In the genomic region with DNA sequence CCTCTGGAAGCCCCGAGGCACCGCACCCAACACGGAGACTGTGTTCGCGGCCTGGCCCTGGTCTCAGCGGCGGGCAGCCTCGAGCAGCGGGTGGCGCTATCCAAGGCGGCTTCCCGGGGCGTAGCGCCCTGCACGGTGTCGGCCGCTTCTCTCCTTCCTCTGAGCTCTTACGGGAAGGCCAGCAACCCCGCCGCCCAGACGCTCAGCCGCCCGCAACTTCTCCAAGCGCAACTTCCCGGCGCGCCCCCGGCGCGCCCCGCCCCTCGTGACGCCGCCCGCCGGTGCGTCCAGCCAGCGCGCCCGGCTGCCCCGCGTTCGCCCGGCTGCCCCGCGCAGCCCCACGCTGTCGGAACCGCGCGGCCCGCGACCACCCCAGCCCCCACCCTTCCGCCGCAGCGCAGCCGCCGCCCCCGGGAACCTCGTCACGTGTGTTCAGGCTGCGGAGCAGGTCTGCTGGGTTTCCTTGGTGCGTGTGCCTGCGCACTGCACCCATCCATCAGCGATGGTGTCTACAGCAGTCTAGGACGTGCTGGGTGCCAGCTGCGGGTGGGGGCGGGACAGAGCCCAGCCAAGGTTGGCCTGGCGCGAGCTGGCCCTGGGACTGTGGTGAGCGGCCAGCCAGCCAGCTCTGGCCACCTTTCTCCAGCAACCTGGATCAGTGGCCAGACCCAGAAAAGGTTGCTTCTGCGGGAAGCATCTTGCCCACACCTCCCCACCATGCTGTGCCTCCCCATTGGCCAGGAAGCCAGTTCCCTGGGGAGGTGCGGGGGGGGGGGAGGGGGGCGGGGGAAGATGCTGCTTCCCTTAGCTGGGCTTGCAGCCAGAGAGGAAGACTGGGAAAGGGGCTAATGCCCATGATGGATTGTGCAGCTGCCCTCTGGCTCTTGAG, we compare ENCODE assay signal across 8 mouse cellular contexts. TPM values are rescaled to one million over a fixed set of nuclear protein-coding genes. Genes with fewer than 3 reads are reported as not detected.
DNase-seq lines count a peak whose midpoint lies in the region; ATAC-seq and TF ChIP-seq lines count a peak whose summit lies in the region.

A gene (minus strand): TSS at position 212 of the 889 bp plus-strand sequence.
A gene (plus strand): TSS at position 264 of the 889 bp plus-strand sequence.

- H3K36me3 ChIP-seq in embryonic facial prominence, embryonic 11.5 days (replicated peaks; ENCODE audit: control insufficient read depth, insufficient read depth, low read depth, low read length) = no peaks in the 10 kb centered on the region
- H3K36me3 ChIP-seq in kidney, adult 2 months (ENCODE audit: control insufficient read depth, insufficient read depth, low read length) = no peaks in the 10 kb centered on the region
- peaks cover 4% of the 10 kb centered on the region; the same call in 1 of the 2 replicates for H3K36me3 ChIP-seq in limb, embryonic 13.5 days
- no peaks in the 10 kb centered on the region for H3K36me3 ChIP-seq in midbrain, embryonic 11.5 days (ENCODE audit: control insufficient read depth, insufficient read depth, low read length)
- no peaks in the 10 kb centered on the region for H3K36me3 ChIP-seq in stomach, postnatal 0 days (ENCODE audit: control insufficient read depth, insufficient read depth, low read length)

- TF ChIP-seq POLR2A in kidney, adult 2 months (IDR thresholded peaks at IDR 0.05; ENCODE audit: low read depth, low read length) = no peak

- TF ChIP-seq CTCF in kidney, adult 2 months (conservative IDR thresholded peaks at IDR 0.05; ENCODE audit: insufficient read depth, insufficient read length, low read depth, low read length) = 0 out of 2 replicates have a peak, but pooled peaks have one; percentile 1
- TF ChIP-seq CTCF in stomach, postnatal 0 days (IDR thresholded peaks at IDR 0.05; ENCODE audit: low read depth) = peak; percentile 47

- peak within 1 kb of the TSS; percentile 76 for H3K4me3 ChIP-seq in embryonic facial prominence, embryonic 11.5 days (ENCODE audit: low read depth, low read length)
- H3K4me3 ChIP-seq in kidney, adult 2 months (ENCODE audit: insufficient read depth, low read depth, low read length) = peak within 1 kb of the TSS; percentile 70
- peak within 1 kb of the TSS; percentile 70 for H3K4me3 ChIP-seq in limb, embryonic 13.5 days
- H3K4me3 ChIP-seq in midbrain, embryonic 11.5 days (ENCODE audit: low read depth, low read length) = peak within 1 kb of the TSS; percentile 69
- peak within 1 kb of the TSS; percentile 59 for H3K4me3 ChIP-seq in stomach, postnatal 0 days (ENCODE audit: low read depth, low read length)

- ATAC-seq in embryonic facial prominence, embryonic 11.5 days (replicated peaks; ENCODE audit: insufficient number of reproducible peaks, low FRiP score, low TSS enrichment, low read depth) = peak; percentile 84
- ATAC-seq in limb, embryonic 13.5 days (ENCODE audit: low FRiP score, low read depth) = peak; percentile 76
- ATAC-seq in midbrain, embryonic 11.5 days (ENCODE audit: low FRiP score) = peak; percentile 85
- ATAC-seq in stomach, postnatal 0 days (ENCODE audit: low FRiP score, low TSS enrichment) = peak; percentile 75

- TF ChIP-seq EP300 in stomach, postnatal 0 days (optimal IDR thresholded peaks at IDR 0.05) = no peak

- peak within 1 kb of the TSS; percentile 62 for H3K9ac ChIP-seq in embryonic facial prominence, embryonic 11.5 days (replicated peaks; ENCODE audit: low read length)
- peak within 1 kb of the TSS; percentile 73 for H3K9ac ChIP-seq in limb, embryonic 13.5 days
- peak within 1 kb of the TSS; percentile 62 for H3K9ac ChIP-seq in midbrain, embryonic 11.5 days (ENCODE audit: low read length)
- peak within 1 kb of the TSS; percentile 64 for H3K9ac ChIP-seq in stomach, postnatal 0 days (ENCODE audit: low read length)

- peak within 1 kb of the TSS; percentile 99 for H3K4me2 ChIP-seq in embryonic facial prominence, embryonic 11.5 days (ENCODE audit: low read depth, low read length)
- peak within 1 kb of the TSS; percentile 99 for H3K4me2 ChIP-seq in limb, embryonic 13.5 days (replicated peaks)
- peak within 1 kb of the TSS; percentile 93 for H3K4me2 ChIP-seq in midbrain, embryonic 11.5 days
- H3K4me2 ChIP-seq in stomach, postnatal 0 days (replicated peaks; ENCODE audit: low read depth) = peak within 1 kb of the TSS; percentile 95

- no peaks in the 10 kb centered on the region for H3K9me3 ChIP-seq in embryonic facial prominence, embryonic 11.5 days (replicated peaks; ENCODE audit: control insufficient read depth, low read length)
- no peaks in the 10 kb centered on the region for H3K9me3 ChIP-seq in limb, embryonic 13.5 days
- no peaks in the 10 kb centered on the region for H3K9me3 ChIP-seq in midbrain, embryonic 11.5 days (ENCODE audit: control insufficient read depth, low read length)
- H3K9me3 ChIP-seq in stomach, postnatal 0 days (ENCODE audit: control insufficient read depth, low read length) = no peaks in the 10 kb centered on the region

- no peak within 1 kb of the TSS for H3K27ac ChIP-seq in embryonic facial prominence, embryonic 11.5 days (replicated peaks; ENCODE audit: low read depth, low read length)
- H3K27ac ChIP-seq in kidney, adult 2 months (ENCODE audit: insufficient read depth, low read depth, low read length) = peak within 1 kb of the TSS; percentile 18; the same call in 1 of the 2 replicates
- no peak within 1 kb of the TSS for H3K27ac ChIP-seq in limb, embryonic 13.5 days
- H3K27ac ChIP-seq in midbrain, embryonic 11.5 days (ENCODE audit: low read depth, low read length) = no peak within 1 kb of the TSS
- peak within 1 kb of the TSS; percentile 65 for H3K27ac ChIP-seq in stomach, postnatal 0 days (replicated peaks)

- peaks cover 11% of the 10 kb centered on the region for H3K27me3 ChIP-seq in embryonic facial prominence, embryonic 11.5 days (ENCODE audit: control insufficient read depth, insufficient read depth, low read length)
- H3K27me3 ChIP-seq in kidney, adult 2 months (replicated peaks; ENCODE audit: control insufficient read depth, insufficient read depth, low read length) = no peaks in the 10 kb centered on the region
- H3K27me3 ChIP-seq in limb, embryonic 13.5 days = peaks cover 25% of the 10 kb centered on the region
- peaks cover 12% of the 10 kb centered on the region for H3K27me3 ChIP-seq in midbrain, embryonic 11.5 days (ENCODE audit: control insufficient read depth, insufficient read depth, low read length)
- H3K27me3 ChIP-seq in stomach, postnatal 0 days (ENCODE audit: control insufficient read depth, insufficient read depth, low read length) = no peaks in the 10 kb centered on the region

- H3K4me1 ChIP-seq in embryonic facial prominence, embryonic 11.5 days (ENCODE audit: control insufficient read depth, insufficient read depth, low read length) = peaks cover 3% of the 10 kb centered on the region; the same call in 1 of the 2 replicates
- H3K4me1 ChIP-seq in kidney, adult 2 months (ENCODE audit: control insufficient read depth, insufficient read depth, low read length) = 0 out of 2 replicates have a peak, but pooled peaks cover 3% of the 10 kb centered on the region
- peaks cover 26% of the 10 kb centered on the region for H3K4me1 ChIP-seq in limb, embryonic 13.5 days
- peaks cover 13% of the 10 kb centered on the region for H3K4me1 ChIP-seq in midbrain, embryonic 11.5 days (ENCODE audit: control insufficient read depth, insufficient read depth, low read length)
- peaks cover 7% of the 10 kb centered on the region; the same call in 1 of the 2 replicates for H3K4me1 ChIP-seq in stomach, postnatal 0 days (replicated peaks; ENCODE audit: control insufficient read depth, insufficient read depth)

- peak; percentile 34 for DNase-seq in thymus, postnatal 4 days
- no peak for DNase-seq in thymus, postnatal 25 days
- peak; percentile 73 for DNase-seq in embryonic facial prominence, embryonic 11.5 days (ENCODE audit: low spot score)
- peak; percentile 54 for DNase-seq in heart, adult 8-10 months (ENCODE audit: low spot score)
- peak; percentile 73 for DNase-seq in kidney, adult 2 months
- DNase-seq in midbrain, embryonic 11.5 days (ENCODE audit: low spot score, missing footprints) = peak; percentile 93
- DNase-seq in stomach, postnatal 0 days (ENCODE audit: low spot score) = peak; percentile 66

- WGBS in embryonic facial prominence, embryonic 11.5 days = under 1% methylated on average over 54 of the region's 74 CpGs
- under 1% methylated on average over 74 of the region's 74 CpGs for WGBS in kidney, adult 2 months
- WGBS in limb, embryonic 13.5 days = under 1% methylated on average over 72 of the region's 74 CpGs
- under 1% methylated on average over 71 of the region's 74 CpGs for whole genome bisulfite sequencing in midbrain, embryonic 11.5 days
- under 1% methylated on average over 58 of the region's 74 CpGs for WGBS in stomach, postnatal 0 days

RNA-seq across cellular contexts. Expression of the first gene that starts in this region (rescaled TPM):
- polyA plus RNA-seq in embryonic facial prominence, embryonic 11.5 days (2014; fragmentation: Nextera tagmentation; extraction: Ambion mirVana) = 3.5 and 3.8 TPM in 2 replicates
- 10 to 100 TPM; 12.9 to 16.3 (median 14.8) TPM for total RNA-seq in heart, adult 8-10 months (2022)
- polyA plus RNA-seq in kidney, adult 2 months (2012; rRNA removed) = 1.5 and 2.4 TPM in 2 replicates
- polyA plus RNA-seq in limb, embryonic 13.5 days (2015; fragmentation: Nextera tagmentation; extraction: Ambion mirVana) = 3.2 and 3.6 TPM in 2 replicates
- polyA plus RNA-seq in midbrain, embryonic 11.5 days (2014; fragmentation: Nextera tagmentation; extraction: Ambion mirVana) = 0.98 and 1.1 TPM in 2 replicates
- polyA plus RNA-seq in stomach, postnatal 0 days (2015; fragmentation: Nextera tagmentation; extraction: Ambion mirVana) = 2.8 and 3.3 TPM in 2 replicates

RNA-seq across cellular contexts. Expression of the second gene that starts in this region (rescaled TPM):
- polyA plus RNA-seq in embryonic facial prominence, embryonic 11.5 days (2014; fragmentation: Nextera tagmentation; extraction: Ambion mirVana) = 4.8 and 5.5 TPM in 2 replicates
- total RNA-seq in heart, adult 8-10 months (2022) = 10 to 100 TPM; 11.1 to 14.3 (median 12.6) TPM
- polyA plus RNA-seq in kidney, adult 2 months (2012; rRNA removed) = 1.8 TPM in 2 replicates
- 4.9 and 6.0 TPM in 2 replicates for polyA plus RNA-seq in limb, embryonic 13.5 days (2015; fragmentation: Nextera tagmentation; extraction: Ambion mirVana)
- polyA plus RNA-seq in midbrain, embryonic 11.5 days (2014; fragmentation: Nextera tagmentation; extraction: Ambion mirVana) = 1.2 and 1.6 TPM in 2 replicates
- polyA plus RNA-seq in stomach, postnatal 0 days (2015; fragmentation: Nextera tagmentation; extraction: Ambion mirVana) = 2.9 and 3.6 TPM in 2 replicates

Comparison
In these comparisons a context has a peak if more than half of its experiments do, and no peak if none do; other contexts are left out.
1. H3K27ac ChIP-seq: peak in kidney, adult 2 months (single experiment) and stomach, postnatal 0 days (single experiment); none in embryonic facial prominence, embryonic 11.5 days (single experiment), limb, embryonic 13.5 days (single experiment) and midbrain, embryonic 11.5 days (single experiment).
2. Peak in every context shown above with its lines, with median percentiles within 50 percentile points of each other: ATAC-seq, H3K4me2 ChIP-seq, H3K4me3 ChIP-seq and H3K9ac ChIP-seq.